Mouse (Mus musculus) heart, adult 10 weeks (tissue): ENCODE results near the gene Fkbp10. TPM values are rescaled to one million over a fixed set of nuclear protein-coding genes. Genes with fewer than 3 reads are reported as not detected.

Source experiments
- polyA plus RNA-seq: library from polyadenylated mRNA; stranded (reverse); fragments of 350-450 nt; fragmentation: Illumina TruSeq; extraction: RNeasy Lipid Tissue Mini Kit (QIAGEN cat#74804); gene quantifications from one replicate; pipeline ENCODE4 v1.2.3, GENCODE M21; 2014; ENCODE audit warnings: low read depth, low replicate concordance

Gene Fkbp10
- polyA plus RNA-seq, result 24.7 TPM

GRCm38 (mm10) chr11:100414914-100415822 is at the start of gene Fkbp10:
TSS of gene Fkbp10 (plus strand) at chr11:100415697.

GRCm38 (mm10) chr11:100397600-100398389 is 17.7 kb upstream of the Fkbp10 start, which contains the start of gene Jup:
TSS of gene Jup (minus strand) at chr11:100397763.

DNA sequence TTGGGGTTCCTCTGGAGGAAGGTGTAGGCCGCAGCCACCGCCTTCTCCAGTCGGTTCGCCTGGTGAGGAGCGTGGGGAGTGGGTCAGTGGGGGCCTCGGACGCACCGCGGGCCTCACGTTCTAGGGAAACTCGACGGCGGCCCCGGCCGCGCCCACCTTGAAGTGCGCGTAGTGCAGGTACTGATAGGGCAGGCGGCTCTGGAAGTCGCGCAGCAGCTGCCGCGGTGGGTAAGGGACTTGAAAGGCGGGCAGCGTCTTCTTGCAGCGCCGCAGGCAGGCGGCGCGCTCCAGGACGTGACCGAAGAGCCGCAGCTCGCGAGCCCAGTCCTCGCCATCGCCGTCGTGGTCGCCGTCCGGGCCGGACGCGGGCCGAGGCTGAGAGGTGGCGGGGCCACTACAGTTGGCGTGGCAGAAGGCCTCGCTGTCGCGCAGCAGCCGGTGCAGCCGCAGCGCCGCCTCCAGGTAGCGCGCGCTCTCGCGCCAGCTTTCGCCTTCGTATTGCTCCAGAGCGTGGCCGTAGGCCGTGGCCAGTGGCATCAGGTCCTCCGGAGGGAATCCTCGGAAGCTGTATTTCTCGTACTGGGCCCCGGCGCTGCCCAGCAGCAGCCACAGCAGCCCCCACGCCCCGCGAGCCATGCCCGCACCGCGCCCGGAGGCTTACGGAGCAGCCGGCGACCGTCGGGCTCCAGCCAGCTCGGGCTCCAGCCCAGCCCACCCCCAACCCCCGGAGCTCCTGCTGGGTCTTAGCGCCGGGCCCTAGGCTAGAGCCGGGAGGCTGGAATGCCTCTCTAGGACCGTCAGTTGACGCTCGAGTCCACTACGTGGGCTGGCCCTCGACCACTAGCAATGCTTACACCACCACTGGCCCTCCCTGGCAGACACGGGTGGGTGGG is 1.2 kb upstream of the Fkbp10 start, which contains the start of gene P3h4:
TSS of gene P3h4 (minus strand) at position 816 of the 893 bp plus-strand sequence.

GRCm38 (mm10) chr11:100441797-100442196 is 26.3 kb downstream of the Fkbp10 start, which contains the start of the genes Nt5c3b and Klhl10:
TSS of gene Nt5c3b (minus strand) at chr11:100441808.
TSS of gene Klhl10 (plus strand) at chr11:100441917.

GRCm38 (mm10) chr11:100472197-100472934 is 56.9 kb downstream of the Fkbp10 start, which contains the start of gene Klhl11:
TSS of gene Klhl11 (minus strand) at chr11:100472741.

Other genes starting within 250 kb of the Fkbp10 start
- not detected for gene Krt9, start 222.5 kb upstream of the Fkbp10 start, polyA plus RNA-seq
- gene Krt14, start 208.1 kb upstream of the Fkbp10 start, polyA plus RNA-seq, result not detected
- gene Krt16, start 166.8 kb upstream of the Fkbp10 start, polyA plus RNA-seq, result not detected
- not detected for gene Krt17, start 154.7 kb upstream of the Fkbp10 start, polyA plus RNA-seq
- gene Krt42, start 145.8 kb upstream of the Fkbp10 start, polyA plus RNA-seq, result not detected
- 1,167 TPM for gene Eif1, start 95.8 kb upstream of the Fkbp10 start, polyA plus RNA-seq
- not detected for gene Gast, start 81.3 kb upstream of the Fkbp10 start, polyA plus RNA-seq
- gene Hap1, start 59.6 kb upstream of the Fkbp10 start, polyA plus RNA-seq, result 1.4 TPM
- gene Jup, start 17.9 kb upstream of the Fkbp10 start, polyA plus RNA-seq, result 166 TPM
- gene P3h4, start 861 bp upstream of the Fkbp10 start, polyA plus RNA-seq, result 34.0 TPM
- 42.9 TPM for gene Nt5c3b, start 26.1 kb downstream of the Fkbp10 start, polyA plus RNA-seq
- 0.45 TPM for gene Klhl10, start 26.2 kb downstream of the Fkbp10 start, polyA plus RNA-seq
- gene Klhl11, start 57.0 kb downstream of the Fkbp10 start, polyA plus RNA-seq, result 4.8 TPM
- gene Acly, start 112.3 kb downstream of the Fkbp10 start, polyA plus RNA-seq, result 31.9 TPM
- gene Ttc25, start 129.9 kb downstream of the Fkbp10 start, polyA plus RNA-seq, result 0.29 TPM
- 9.0 TPM for gene Cnp, start 159.2 kb downstream of the Fkbp10 start, polyA plus RNA-seq
- gene Nkiras2, start 203.5 kb downstream of the Fkbp10 start, polyA plus RNA-seq, result 51.3 TPM
- gene Dnajc7, start 204.5 kb downstream of the Fkbp10 start, polyA plus RNA-seq, result 153 TPM